Mouse (Mus musculus): Measurements from ENCODE around the gene Gdpd1. TPM values are rescaled to one million over a fixed set of nuclear protein-coding genes. Genes with fewer than 3 reads are reported as not detected.
A peak's percentile ranks its signal among the peaks of the same experiment; 100 is the strongest.
"Not testable (repeated sequence)": the region's sequence is repeated elsewhere in the genome, so short reads cannot be mapped to it uniquely, and the experiment has no call there.

Gdpd1 gene
- total RNA-seq (2015) (0.18 and 0.22 TPM in 2 replicates), total RNA-seq (2017) (0.08 and 0.44 TPM in 2 replicates)

GRCm38 (mm10) chr11:87073866-87074440 lies at the start of gene Gdpd1:
Gene Gdpd1, minus strand, starts transcription at chr11:87074062.
- peak; percentile 96 for ATAC-seq (ENCODE audit: poor library complexity, severe bottlenecking)

GRCm38 (mm10) chr11:87121864-87122263 lies 48.0 kb upstream of the Gdpd1 start:
- ATAC-seq (ENCODE audit: poor library complexity, severe bottlenecking), result no peak

- no peak for ATAC-seq (ENCODE audit: poor library complexity, severe bottlenecking)
Observed at GRCm38 (mm10) chr11:87110172-87110909, 36.5 kb upstream of the Gdpd1 start.

DNA sequence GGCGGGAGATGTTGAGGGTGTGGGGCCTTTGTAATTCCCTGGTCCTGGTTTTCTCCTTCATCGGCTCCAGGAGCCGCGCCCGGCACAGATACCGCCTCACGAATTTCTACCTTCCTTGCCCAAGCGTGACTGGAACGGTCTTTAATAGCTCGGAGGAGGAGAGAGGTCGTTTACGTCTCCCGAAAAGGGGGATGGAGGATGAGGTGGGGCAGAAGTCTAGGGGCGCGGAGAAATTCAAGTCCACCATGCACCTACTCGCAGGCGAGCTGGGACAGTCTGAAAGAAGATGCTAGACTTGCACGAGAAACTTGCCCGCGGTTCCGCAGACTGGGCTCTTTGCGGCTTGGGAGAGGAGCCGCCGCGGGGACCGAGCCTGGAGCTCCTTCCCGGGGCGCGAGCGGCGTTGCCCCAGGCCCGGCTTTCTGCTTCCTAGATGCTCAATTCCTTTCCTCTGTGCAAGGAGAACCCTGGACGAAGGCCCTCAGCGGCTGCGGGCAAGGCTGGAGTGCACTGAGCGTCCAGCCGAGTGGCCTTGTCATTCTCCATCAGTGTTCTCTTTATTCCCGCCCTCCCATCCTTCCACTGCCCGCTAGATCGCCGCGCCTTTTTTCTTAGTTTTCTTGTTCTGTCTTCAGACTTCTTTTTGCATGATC lies 35.8 kb upstream of the Gdpd1 start:
- no peak for ATAC-seq (ENCODE audit: poor library complexity, severe bottlenecking)

GRCm38 (mm10) chr11:87108755-87109518 lies 35.1 kb upstream of the Gdpd1 start, which contains the start of gene Ska2:
Gene Ska2, plus strand, starts transcription at chr11:87109234.
- peak; percentile 92 for ATAC-seq (ENCODE audit: poor library complexity, severe bottlenecking)

- no peak for ATAC-seq (ENCODE audit: poor library complexity, severe bottlenecking)
Observed at GRCm38 (mm10) chr11:87108409-87108754, 34.5 kb upstream of the Gdpd1 start, which contains the start of gene Prr11. Gene Prr11, minus strand, starts transcription at chr11:87108708.

- ATAC-seq (ENCODE audit: poor library complexity, severe bottlenecking), result no peak
Observed at GRCm38 (mm10) chr11:87087142-87087541, 13.3 kb upstream of the Gdpd1 start.

- peak; percentile 99 for ATAC-seq (ENCODE audit: poor library complexity, severe bottlenecking)
Observed at GRCm38 (mm10) chr11:87086290-87086984, 12.6 kb upstream of the Gdpd1 start, which contains the start of gene Smg8. Gene Smg8, minus strand, starts transcription at chr11:87086774.

GRCm38 (mm10) chr11:87085461-87085860 lies 11.6 kb upstream of the Gdpd1 start:
- ATAC-seq (ENCODE audit: poor library complexity, severe bottlenecking), result no peak

GRCm38 (mm10) chr11:87083712-87084111 lies 9.8 kb upstream of the Gdpd1 start:
- ATAC-seq (ENCODE audit: poor library complexity, severe bottlenecking), result no peak

DNA sequence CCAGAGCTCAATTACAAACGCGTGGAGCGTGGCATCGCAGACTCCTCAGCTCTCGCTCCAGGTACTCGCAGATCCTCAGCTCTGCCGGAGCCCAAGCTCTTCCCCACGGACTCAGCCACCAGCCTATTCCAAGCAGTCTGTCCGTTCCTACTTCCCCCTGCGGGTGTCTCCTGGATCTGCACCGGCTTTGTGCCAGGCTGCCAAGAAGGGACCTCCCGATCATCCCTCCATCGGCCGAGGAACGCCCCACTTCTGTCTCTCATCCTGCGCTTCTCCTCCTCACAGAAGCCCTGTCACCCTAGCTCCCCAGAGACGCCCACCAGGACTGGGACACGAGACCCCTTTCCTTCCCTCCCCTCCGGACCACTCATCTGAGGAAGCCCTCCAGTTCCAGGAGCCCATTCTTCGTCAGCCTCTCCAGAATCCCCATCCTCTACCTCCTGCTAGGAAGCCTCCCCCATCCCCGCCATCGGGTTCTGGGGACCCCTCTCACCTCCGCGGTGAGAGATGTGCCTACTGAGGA lies 458 bp downstream of the Gdpd1 start:
- ATAC-seq (ENCODE audit: poor library complexity, severe bottlenecking), result peak; percentile 72

GRCm38 (mm10) chr11:87062087-87062486 lies 11.8 kb downstream of the Gdpd1 start:
- no peak for ATAC-seq (ENCODE audit: poor library complexity, severe bottlenecking)

GRCm38 (mm10) chr11:87060410-87060809 lies 13.5 kb downstream of the Gdpd1 start:
- ATAC-seq (ENCODE audit: poor library complexity, severe bottlenecking), result no peak

GRCm38 (mm10) chr11:87056286-87056685 lies 17.6 kb downstream of the Gdpd1 start:
- no peak for ATAC-seq (ENCODE audit: poor library complexity, severe bottlenecking)

- ATAC-seq (ENCODE audit: poor library complexity, severe bottlenecking), result not testable (repeated sequence)
Observed at GRCm38 (mm10) chr11:87048900-87049299, 25.0 kb downstream of the Gdpd1 start.

GRCm38 (mm10) chr11:87046968-87047367 lies 26.9 kb downstream of the Gdpd1 start:
- ATAC-seq (ENCODE audit: poor library complexity, severe bottlenecking), result no peak

DNA sequence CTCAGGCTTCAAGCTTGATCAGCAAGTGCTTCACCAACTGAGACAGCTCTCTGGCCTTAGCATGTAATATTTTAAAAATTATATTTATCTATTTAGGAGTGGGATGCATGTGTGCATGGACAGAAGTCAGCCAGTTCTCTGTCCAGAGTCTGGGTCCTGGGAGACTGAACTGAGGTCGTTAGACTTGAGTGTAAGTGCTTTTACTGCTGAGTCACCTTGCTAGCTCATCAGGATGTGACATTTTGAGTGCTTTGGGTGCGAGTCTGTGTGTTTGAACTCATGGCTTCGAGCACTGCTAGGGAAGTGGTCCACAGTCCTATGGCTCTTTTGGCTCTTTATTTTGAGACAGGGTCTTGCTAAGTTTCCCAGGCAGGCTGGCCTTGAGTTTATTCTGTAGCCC lies 30.8 kb downstream of the Gdpd1 start:
- no peak for ATAC-seq (ENCODE audit: poor library complexity, severe bottlenecking)

DNA sequence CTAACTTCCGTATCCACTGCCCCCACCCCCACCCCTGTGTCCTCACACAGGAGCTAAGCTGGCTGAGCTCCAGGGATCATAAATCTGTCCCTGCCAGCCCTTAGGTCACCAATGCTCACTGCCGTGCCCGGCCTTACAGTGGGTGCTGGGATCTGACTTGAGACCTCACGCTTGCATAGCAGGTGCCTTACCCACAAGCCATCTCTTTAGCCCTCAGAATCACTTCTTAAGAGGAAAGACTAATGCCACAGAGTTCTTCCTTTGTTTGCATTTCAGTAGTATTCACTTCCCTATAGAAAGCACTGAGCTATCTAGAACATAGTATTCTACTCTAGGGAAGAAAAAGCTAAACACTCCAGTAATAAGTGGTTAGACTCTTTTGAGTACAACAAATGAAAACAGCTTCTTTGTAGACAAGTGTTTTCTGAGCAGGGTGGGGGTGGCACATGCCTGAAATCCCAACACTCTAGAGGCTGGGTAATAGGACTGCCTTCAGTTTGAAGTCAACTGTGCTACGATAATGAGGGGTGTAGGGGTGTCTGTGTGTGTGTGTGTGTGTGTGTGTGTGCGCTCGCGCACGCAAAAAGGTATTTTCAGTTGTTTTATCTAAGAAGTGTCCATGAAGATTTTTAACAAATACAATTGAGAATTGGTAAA lies 34.4 kb downstream of the Gdpd1 start:
- peak; percentile 74 for ATAC-seq (ENCODE audit: poor library complexity, severe bottlenecking)

DNA sequence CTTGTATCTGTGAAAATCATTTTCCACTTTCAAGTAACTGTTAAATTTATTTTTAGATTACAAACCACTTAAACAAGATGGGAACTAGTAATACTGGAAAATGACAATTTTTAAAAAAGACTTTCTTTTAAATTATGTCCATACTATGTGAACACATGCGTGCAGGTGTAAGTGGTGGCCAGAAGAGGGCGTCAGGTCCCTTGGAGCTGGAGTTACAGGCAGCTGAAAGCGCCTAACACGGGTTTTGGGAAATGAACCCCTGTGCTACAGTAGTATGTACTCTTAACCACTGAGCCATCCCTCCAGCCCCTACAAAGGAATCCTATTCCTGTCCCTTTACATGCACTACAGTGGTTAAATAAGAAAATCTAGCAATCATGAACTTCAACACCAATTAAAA lies 37.7 kb downstream of the Gdpd1 start:
- ATAC-seq (ENCODE audit: poor library complexity, severe bottlenecking), result no peak

DNA sequence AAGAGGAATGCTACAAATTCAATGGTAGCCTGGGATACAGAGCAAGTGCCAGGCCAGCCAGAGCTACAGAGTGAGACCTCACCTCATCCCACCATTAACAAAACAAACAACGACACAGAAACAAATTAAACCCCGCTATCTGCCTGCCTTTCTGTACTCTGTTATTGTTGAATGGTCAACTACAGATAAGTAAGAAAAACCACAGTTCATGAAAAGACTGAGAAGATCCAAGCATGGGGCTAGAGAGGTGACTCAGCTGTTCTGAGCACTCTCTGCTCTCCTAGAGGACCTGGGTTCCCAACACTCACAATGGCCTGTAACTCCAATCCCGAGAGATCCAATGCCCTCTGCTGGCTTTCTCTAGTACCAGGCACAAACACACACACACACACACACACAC lies 45.6 kb downstream of the Gdpd1 start:
- ATAC-seq (ENCODE audit: poor library complexity, severe bottlenecking), result no peak

All from megakaryocyte, adult 5-6 weeks (primary cell).